Mouse (Mus musculus) fibroblast of lung, adult 2 months (primary cell): ENCODE results near the gene Poln.

Source experiments
- DNase-seq: peaks from one replicate; pipeline ENCODE4 v3.0.0-alpha.2; 2011; ENCODE audit warnings: low read depth

The Poln gene

GRCm38 (mm10) chr5:34168950-34169891, at the start of gene Poln, which contains the start of gene Haus3:
TSS of gene Poln (minus strand) at chr5:34169448.
TSS of gene Haus3 (minus strand) at chr5:34169527.
- peak; percentile 96 for DNase-seq

GRCm38 (mm10) chr5:34218672-34219071, 49.4 kb upstream of the Poln start:
- no peak for DNase-seq

GRCm38 (mm10) chr5:34217756-34218155, 48.5 kb upstream of the Poln start:
- no peak for DNase-seq

GRCm38 (mm10) chr5:34216025-34216424, 46.8 kb upstream of the Poln start:
- no peak for DNase-seq

- DNase-seq: no peak
Measured at GRCm38 (mm10) chr5:34213659-34214058, 44.4 kb upstream of the Poln start.

GRCm38 (mm10) chr5:34210279-34210678, 41.0 kb upstream of the Poln start:
- peak; percentile 53 for DNase-seq

- no peak for DNase-seq
Measured at GRCm38 (mm10) chr5:34207503-34207902, 38.3 kb upstream of the Poln start.

GRCm38 (mm10) chr5:34205788-34206187, 36.5 kb upstream of the Poln start:
- DNase-seq: no peak

GRCm38 (mm10) chr5:34204911-34205310, 35.7 kb upstream of the Poln start:
- no peak for DNase-seq

- no peak for DNase-seq
Measured at GRCm38 (mm10) chr5:34202006-34202405, 32.8 kb upstream of the Poln start.

GRCm38 (mm10) chr5:34201396-34201795, 32.1 kb upstream of the Poln start:
- DNase-seq: peak; percentile 26

- DNase-seq: no peak
Measured at GRCm38 (mm10) chr5:34198615-34199014, 29.4 kb upstream of the Poln start.

GRCm38 (mm10) chr5:34197243-34197642, 28.0 kb upstream of the Poln start:
- DNase-seq: no peak

- no peak for DNase-seq
Measured at GRCm38 (mm10) chr5:34196423-34196822, 27.2 kb upstream of the Poln start.

GRCm38 (mm10) chr5:34195786-34196185, 26.5 kb upstream of the Poln start:
- DNase-seq: no peak

GRCm38 (mm10) chr5:34194975-34195662, 25.9 kb upstream of the Poln start:
- DNase-seq: no peak

GRCm38 (mm10) chr5:34194426-34194825, 25.2 kb upstream of the Poln start:
- DNase-seq: no peak

GRCm38 (mm10) chr5:34191843-34192242, 22.6 kb upstream of the Poln start:
- DNase-seq: no peak

GRCm38 (mm10) chr5:34191021-34191420, 21.8 kb upstream of the Poln start:
- peak; percentile 72 for DNase-seq

GRCm38 (mm10) chr5:34189521-34189920, 20.3 kb upstream of the Poln start:
- DNase-seq: no peak

- DNase-seq: no peak
Measured at GRCm38 (mm10) chr5:34188856-34189255, 19.6 kb upstream of the Poln start.

GRCm38 (mm10) chr5:34187601-34188316, 18.5 kb upstream of the Poln start, which contains the start of gene Mxd4:
TSS of gene Mxd4 (minus strand) at chr5:34187720.
- DNase-seq: peak; percentile 100
